Mouse (Mus musculus): ENCODE results near the gene Scyl1.
A peak's percentile ranks its signal among the peaks of the same experiment; 100 is the strongest.

Gene Scyl1

GRCm38 (mm10) chr19:5716955-5717354, 54.3 kb downstream of the Scyl1 start:
- DNase-seq (ENCODE audit: low read depth, low spot score): no peak

DNA sequence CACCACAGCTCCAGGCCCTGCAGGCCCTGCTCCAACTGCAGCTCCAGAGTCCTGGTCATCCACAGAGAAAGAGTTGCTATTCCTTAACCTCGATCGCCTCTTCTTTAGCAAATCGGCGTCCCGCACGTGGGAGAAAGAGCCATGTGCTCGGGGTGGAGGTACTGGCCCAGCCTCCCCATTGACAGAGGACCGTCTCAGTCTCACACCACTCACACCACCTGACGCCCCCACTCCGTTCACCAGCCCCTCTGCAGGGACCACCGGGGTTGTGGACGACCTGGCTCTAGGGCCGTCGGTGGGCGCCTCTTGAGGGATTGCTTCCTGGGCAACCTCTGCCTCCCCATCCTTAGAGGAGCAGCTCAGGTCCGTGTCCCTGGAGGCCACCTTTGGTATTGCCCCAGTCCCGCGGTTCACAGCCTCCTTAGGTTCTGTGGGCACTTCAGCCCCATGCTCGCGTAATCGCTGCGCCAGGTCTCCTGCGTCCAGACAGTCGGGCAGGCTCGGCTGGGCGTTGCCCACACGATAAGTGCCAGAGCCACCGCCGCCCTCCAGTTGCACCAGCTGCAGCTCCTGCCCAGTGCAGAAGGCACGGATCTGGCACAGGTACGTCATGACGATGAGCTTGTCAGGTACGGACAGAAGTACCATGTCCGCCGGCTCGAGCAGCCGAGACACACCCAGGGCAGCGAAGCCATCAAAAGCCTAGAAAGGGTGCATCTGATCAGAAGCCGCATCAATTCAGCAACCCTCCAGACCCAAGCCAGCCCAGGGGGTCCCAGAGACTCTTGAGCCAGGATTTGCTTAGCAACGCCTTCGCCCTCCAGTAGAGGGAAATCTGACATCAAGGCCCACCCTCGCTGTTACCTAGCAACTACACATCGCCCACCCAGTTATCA, 55.2 kb downstream of the Scyl1 start:
- peak; percentile 74 for DNase-seq (ENCODE audit: low read depth, low spot score)

- DNase-seq (ENCODE audit: low read depth, low spot score): peak; percentile 36
These were observed 57.5 kb downstream of the Scyl1 start for GRCm38 (mm10) chr19:5713730-5714129.

GRCm38 (mm10) chr19:5713255-5713654, 58.0 kb downstream of the Scyl1 start:
- no peak for DNase-seq (ENCODE audit: low read depth, low spot score)

GRCm38 (mm10) chr19:5711907-5712460, 59.2 kb downstream of the Scyl1 start:
- DNase-seq (ENCODE audit: low read depth, low spot score): no peak

DNA sequence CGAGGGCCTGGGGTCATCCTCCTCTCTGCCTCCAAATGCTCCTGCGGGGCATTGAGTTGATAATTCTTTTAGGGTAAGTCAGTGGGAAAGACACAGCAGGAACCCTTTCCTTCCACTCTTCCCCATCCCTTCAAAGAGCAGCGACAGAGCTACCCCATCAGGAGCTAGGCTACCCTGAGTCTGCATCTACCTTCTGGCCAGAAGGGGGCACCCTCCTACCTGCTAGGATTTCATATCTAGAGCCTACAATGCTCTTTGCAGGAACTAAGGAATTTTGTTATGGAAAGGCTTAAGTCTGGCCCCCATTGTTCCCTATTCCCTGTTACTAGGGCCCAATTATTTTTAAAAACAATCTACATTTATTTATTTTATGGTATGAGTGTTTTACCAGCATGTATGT, 60.0 kb downstream of the Scyl1 start:
- peak; percentile 85 for DNase-seq (ENCODE audit: low read depth, low spot score)

- no peak for DNase-seq (ENCODE audit: low read depth, low spot score)
These were observed 60.6 kb downstream of the Scyl1 start for GRCm38 (mm10) chr19:5710581-5710980.

GRCm38 (mm10) chr19:5710068-5710467, 61.2 kb downstream of the Scyl1 start:
- DNase-seq (ENCODE audit: low read depth, low spot score): no peak

Data from brain, adult 2 months (tissue).